Mouse (Mus musculus) lung, postnatal 0 days (tissue): Measurements from ENCODE around the gene Shld1.

ENCODE experiments used
- CTCF ChIP-seq: IDR thresholded peaks from 2 replicates; pipeline ENCODE4 v1.5.1; 2016; ENCODE audit warnings: antibody characterized with exemption, mild to moderate bottlenecking
- EP300 ChIP-seq: IDR thresholded peaks from 2 replicates; pipeline ENCODE4 v1.6.1; 2016; ENCODE audit warnings: antibody characterized with exemption, mild to moderate bottlenecking, control low read depth

DNA sequence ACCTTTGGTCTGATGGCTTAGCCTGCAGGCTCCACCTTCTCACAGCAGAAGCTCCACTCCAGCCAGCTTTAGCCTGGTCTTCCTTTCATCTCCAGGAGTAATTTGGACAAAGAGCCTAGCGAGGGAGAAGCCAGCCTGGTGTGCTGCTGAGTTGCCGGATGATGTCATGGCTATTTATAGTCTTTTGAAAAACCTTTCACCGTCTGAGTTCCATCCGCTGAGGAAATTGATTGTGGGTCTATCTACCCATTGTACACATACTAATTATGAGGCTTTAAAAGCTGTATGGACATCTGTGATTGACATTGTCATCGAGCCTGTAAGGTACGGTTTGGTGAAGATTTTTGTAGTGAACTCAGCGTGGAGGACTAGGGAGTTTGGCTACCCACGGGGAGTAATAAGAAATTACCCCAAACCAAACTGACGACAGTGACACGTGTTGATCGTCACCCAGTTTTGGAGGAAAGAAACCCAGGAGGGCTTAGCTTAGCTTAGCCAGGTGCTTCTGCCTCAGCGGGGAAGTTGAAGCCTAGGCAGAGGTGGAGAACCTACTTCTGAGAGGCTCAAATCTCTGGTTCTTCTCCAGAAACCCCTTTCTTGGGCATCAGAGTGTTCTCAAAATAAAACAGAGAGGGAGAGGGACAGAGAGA is 28.8 kb downstream of the Shld1 start:
- TF ChIP-seq CTCF (no peak), EP300 (no peak)
